Mouse (Mus musculus) lung, embryonic 15.5 days (tissue): ENCODE data around the gene Gna15. TPM values are rescaled to one million over a fixed set of nuclear protein-coding genes. Genes with fewer than 3 reads are reported as not detected.

Experiments
- ATAC-seq: fragments of 200-750 bp; cut with Nextera tagmentation; 2 replicates; pipeline ENCODE4 v1.8.0; 2017; ENCODE audit warnings: moderate number of reproducible peaks, borderline replicate concordance; ENCODE audit not compliant: low FRiP score, low TSS enrichment; ENCODE audit errors: extremely low read depth
- H3K27ac ChIP-seq: fragments of 300-500 bp; sonication (generic); 2 replicates; pipeline ENCODE4 v1.5.1; 2015; ENCODE audit warnings: moderate library complexity, mild to moderate bottlenecking, inconsistent platforms
- H3K27me3 ChIP-seq: fragments of 300-500 bp; sonication (generic); 2 replicates; pipeline ENCODE4 v1.6.1; 2015; ENCODE audit warnings: inconsistent platforms
- H3K36me3 ChIP-seq: fragments of 300-500 bp; sonication (generic); 2 replicates; pipeline ENCODE4 v1.6.1; 2015; ENCODE audit warnings: inconsistent platforms
- H3K4me1 ChIP-seq: fragments of 300-500 bp; sonication (generic); 2 replicates; pipeline ENCODE4 v1.6.1; 2015; ENCODE audit warnings: inconsistent platforms
- H3K4me2 ChIP-seq: fragments of 300-500 bp; sonication (generic); 2 replicates; pipeline ENCODE4 v1.6.1; 2015; ENCODE audit warnings: inconsistent platforms, mild to moderate bottlenecking, moderate library complexity
- H3K4me3 ChIP-seq: fragments of 300-500 bp; sonication (generic); 2 replicates; pipeline ENCODE4 v1.5.1; 2015; ENCODE audit warnings: mild to moderate bottlenecking, inconsistent platforms
- H3K9ac ChIP-seq: fragments of 300-500 bp; sonication (generic); 2 replicates; pipeline ENCODE4 v1.6.1; 2015; ENCODE audit warnings: inconsistent platforms
- H3K9me3 ChIP-seq: fragments of 300-500 bp; sonication (generic); 2 replicates; pipeline ENCODE4 v1.6.1; 2016; ENCODE audit warnings: inconsistent platforms
- WGBS: fragments of 180-500 bp; shearing (Covaris S2); methylation state at CpG from one replicate; pipeline ENCODE4 v1.1.7; 2015; 5-methylcytosine and 5-hydroxymethylcytosine counted together
- polyA plus RNA-seq: library from polyadenylated mRNA; unstranded; fragments of >200 nt; fragmentation: Nextera tagmentation; extraction: Ambion mirVana; gene quantifications from 2 replicates; pipeline ENCODE4 v1.2.1, GENCODE M21; 2015

Gna15 gene
- polyA plus RNA-seq, 1 experiment from 2014 or later: 1.7 TPM

- H3K4me3 ChIP-seq: peak overlapping the region; percentile 12; the same call in 1 of the 2 replicates
- no peak overlapping the region for H3K27ac ChIP-seq
- no peaks in the 10 kb centered on the region for H3K9me3 ChIP-seq
- no peak for ATAC-seq
- WGBS: 80% methylated on average over 38 of the region's 38 CpGs
- H3K9ac ChIP-seq: no peak overlapping the region
- H3K4me1 ChIP-seq: peaks cover 29% of the 10 kb centered on the region
- peak overlapping the region; percentile 92 for H3K4me2 ChIP-seq
- no peaks in the 10 kb centered on the region for H3K27me3 ChIP-seq
- peaks cover under 1% of the 10 kb centered on the region; the same call in 1 of the 2 replicates for H3K36me3 ChIP-seq
Measured at GRCm38 (mm10) chr10:81498316-81499249, 25.4 kb downstream of the Gna15 start.

DNA sequence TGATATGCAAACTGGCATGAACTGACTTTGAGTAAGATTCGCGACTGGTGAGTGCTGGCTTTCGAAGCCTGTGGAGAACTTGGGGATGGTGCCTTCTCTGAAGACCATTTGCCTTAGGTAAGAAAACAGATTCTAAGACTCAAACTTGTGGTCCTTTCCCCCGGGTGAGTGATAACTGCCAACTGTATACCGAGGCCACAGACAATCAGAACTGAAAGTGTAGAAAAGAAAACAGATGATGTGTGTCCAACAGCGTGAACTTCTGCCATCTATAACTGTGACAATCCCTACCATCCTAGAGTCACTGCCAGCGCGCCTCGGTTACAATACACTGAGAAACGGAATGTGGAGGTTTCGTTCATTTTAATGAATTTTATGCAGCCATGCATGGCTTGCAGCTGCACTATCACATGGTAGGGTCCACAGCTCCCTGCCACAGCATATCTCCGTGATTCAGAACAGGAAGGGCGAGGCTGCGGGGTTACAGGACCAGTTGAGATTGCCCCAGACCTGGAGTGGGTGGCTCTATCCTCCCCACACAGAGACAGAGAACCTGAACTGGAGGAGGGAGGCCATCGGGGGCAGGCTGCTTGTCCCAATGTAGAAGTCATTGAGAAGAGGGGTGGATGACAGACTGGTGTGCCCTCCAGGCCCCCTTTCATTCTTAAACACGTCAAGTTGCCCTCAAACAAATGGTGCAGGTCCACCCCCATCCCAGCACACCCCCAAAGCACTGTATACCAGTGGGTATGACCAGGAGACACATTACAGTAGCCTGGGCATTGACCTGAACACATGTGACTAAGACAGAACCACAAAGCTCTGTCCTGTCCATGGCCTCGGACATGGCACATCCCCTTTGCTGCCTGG, 26.4 kb downstream of the Gna15 start:
- no peak overlapping the region for H3K27ac ChIP-seq
- H3K9me3 ChIP-seq: no peaks in the 10 kb centered on the region
- peaks cover 26% of the 10 kb centered on the region for H3K4me1 ChIP-seq
- peaks cover 10% of the 10 kb centered on the region; the same call in 1 of the 2 replicates for H3K36me3 ChIP-seq
- peak overlapping the region; percentile 99 for H3K4me3 ChIP-seq
- ATAC-seq: no peak
- 78% methylated on average over 17 of the region's 17 CpGs for WGBS
- peak overlapping the region; percentile 21; the same call in 1 of the 2 replicates for H3K9ac ChIP-seq
- no peaks in the 10 kb centered on the region for H3K27me3 ChIP-seq
- peak overlapping the region; percentile 92 for H3K4me2 ChIP-seq

DNA sequence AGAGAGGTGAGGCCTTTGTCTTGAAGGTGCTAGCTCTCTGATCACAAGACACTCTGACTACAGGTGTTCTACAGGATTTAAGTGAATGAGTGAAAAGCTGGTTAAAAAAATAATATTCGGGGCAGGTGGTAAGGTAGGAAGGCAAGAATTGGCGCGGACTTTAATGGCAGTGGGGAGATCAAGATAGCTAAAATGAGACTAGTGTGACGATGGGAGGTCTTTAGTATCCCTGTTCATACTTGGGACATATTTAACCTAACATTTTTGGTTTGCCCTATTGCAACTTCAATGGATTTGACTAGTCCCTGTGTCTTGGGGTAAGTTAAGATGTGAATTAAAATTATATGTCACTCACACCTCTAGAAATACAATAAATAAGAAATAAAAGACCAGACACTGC, 27.1 kb downstream of the Gna15 start:
- Histone ChIP-seq H3K27me3 (no peaks in the 10 kb centered on the region), H3K4me1 (peaks cover 26% of the 10 kb centered on the region), H3K9ac (peak overlapping the region; percentile 21; the same call in 1 of the 2 replicates), H3K27ac (no peak overlapping the region; the same call in 1 of the 2 replicates), H3K9me3 (no peaks in the 10 kb centered on the region), H3K4me3 (peak overlapping the region; percentile 99), H3K36me3 (peaks cover 16% of the 10 kb centered on the region), H3K4me2 (peak overlapping the region; percentile 92)
- ATAC-seq: no peak
- WGBS: 31% methylated on average over 4 of the region's 4 CpGs

DNA sequence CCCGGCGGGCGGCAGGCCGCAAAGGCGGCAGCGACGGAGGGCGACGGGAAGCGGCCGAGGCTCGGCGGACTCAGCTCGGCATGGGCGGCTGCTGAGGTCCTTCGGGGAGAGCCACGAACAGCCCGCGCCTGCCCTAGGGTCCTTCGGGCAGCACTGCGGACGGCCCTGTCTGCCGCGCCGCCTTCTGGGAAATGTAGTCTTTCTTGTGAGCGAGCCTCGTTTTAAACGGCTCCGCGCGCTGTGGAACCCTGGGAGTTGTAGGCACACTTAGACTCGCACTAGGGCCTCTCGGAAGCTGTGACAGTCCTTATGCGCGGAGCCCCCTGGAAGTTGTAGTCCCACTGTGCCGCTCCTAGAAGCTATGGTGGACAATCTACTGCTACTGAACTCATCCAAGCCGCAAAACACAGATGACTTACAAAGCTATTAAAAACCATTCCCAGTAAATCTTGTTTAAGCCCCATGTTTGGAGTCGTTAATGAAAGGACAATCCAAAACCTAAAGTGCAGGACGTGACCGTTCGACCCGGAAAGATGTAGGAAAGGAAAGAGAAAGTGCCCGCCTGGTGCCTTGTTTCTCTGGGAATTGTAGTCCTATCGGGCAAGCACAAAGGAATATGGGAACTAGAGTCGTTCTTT, 27.6 kb downstream of the Gna15 start, which contains the start of gene Ncln:
Gene Ncln, minus strand, starts transcription at position 129 of the 638 bp plus-strand sequence.
- peak; percentile 97 for ATAC-seq
- H3K4me2 ChIP-seq: peak within 1 kb of the TSS; percentile 92
- under 1% methylated on average over 45 of the region's 45 CpGs for WGBS
- H3K27ac ChIP-seq: peak within 1 kb of the TSS; percentile 80
- peak within 1 kb of the TSS; percentile 94 for H3K9ac ChIP-seq
- H3K9me3 ChIP-seq: no peaks in the 10 kb centered on the region
- H3K36me3 ChIP-seq: peaks cover 22% of the 10 kb centered on the region
- peaks cover 26% of the 10 kb centered on the region for H3K4me1 ChIP-seq
- peak within 1 kb of the TSS; percentile 99 for H3K4me3 ChIP-seq
- H3K27me3 ChIP-seq: no peaks in the 10 kb centered on the region

DNA sequence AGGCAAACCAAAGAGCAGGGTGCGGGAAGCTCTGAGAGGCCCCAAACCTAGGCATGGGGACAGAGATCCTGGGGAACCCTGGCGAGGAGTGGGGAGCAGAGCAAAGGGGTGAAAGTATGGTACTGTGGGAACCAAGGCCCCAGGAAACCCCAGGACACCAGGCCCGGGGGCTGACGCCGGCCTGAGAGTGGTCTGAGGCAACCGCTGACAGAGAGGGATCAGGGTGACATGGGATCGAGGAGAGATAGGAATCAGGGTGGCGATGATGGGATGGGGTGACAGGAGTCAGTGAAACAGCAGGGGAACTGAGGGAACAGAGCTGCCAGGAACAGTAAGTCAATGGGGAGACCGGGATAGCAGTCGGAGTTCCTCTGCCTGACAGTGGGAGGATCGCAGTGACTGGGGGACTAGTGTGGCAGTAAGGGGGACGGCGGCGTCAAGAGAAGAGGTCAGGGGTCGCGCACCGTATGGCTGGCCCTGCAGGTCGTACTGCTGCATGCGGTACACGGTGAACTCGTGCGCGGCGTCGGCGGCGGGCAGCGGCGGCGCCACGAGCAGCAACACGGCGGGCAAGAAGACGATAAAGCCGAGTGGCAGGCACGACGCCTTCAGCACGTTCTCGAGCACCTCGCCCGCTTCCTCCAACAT, 28.3 kb downstream of the Gna15 start:
- no peak overlapping the region for H3K27ac ChIP-seq
- H3K4me1 ChIP-seq: peaks cover 26% of the 10 kb centered on the region
- H3K4me3 ChIP-seq: peak overlapping the region; percentile 99
- peak overlapping the region; percentile 94 for H3K9ac ChIP-seq
- H3K36me3 ChIP-seq: peaks cover 28% of the 10 kb centered on the region
- WGBS: under 1% methylated on average over 41 of the region's 41 CpGs
- no peaks in the 10 kb centered on the region for H3K9me3 ChIP-seq
- peak overlapping the region; percentile 92 for H3K4me2 ChIP-seq
- peak; percentile 30; the same call in 1 of the 2 replicates for ATAC-seq
- no peaks in the 10 kb centered on the region for H3K27me3 ChIP-seq

- Histone ChIP-seq H3K4me3 (peak overlapping the region; percentile 99), H3K4me1 (peaks cover 26% of the 10 kb centered on the region), H3K9ac (peak overlapping the region; percentile 94), H3K36me3 (peaks cover 34% of the 10 kb centered on the region), H3K27me3 (no peaks in the 10 kb centered on the region), H3K9me3 (no peaks in the 10 kb centered on the region), H3K27ac (no peak overlapping the region), H3K4me2 (peak overlapping the region; percentile 92)
- ATAC-seq: no peak
- WGBS: 53% methylated on average over 6 of the region's 6 CpGs
Measured at GRCm38 (mm10) chr10:81495151-81495550, 28.9 kb downstream of the Gna15 start.

- Histone ChIP-seq H3K27ac (no peak overlapping the region), H3K4me3 (peak overlapping the region; percentile 99; the same call in 1 of the 2 replicates), H3K36me3 (peaks cover 41% of the 10 kb centered on the region), H3K9ac (peak overlapping the region; percentile 94; the same call in 1 of the 2 replicates), H3K27me3 (no peaks in the 10 kb centered on the region), H3K9me3 (no peaks in the 10 kb centered on the region), H3K4me2 (peak overlapping the region; percentile 92), H3K4me1 (peaks cover 26% of the 10 kb centered on the region)
- no peak for ATAC-seq
- WGBS: 84% methylated on average over 11 of the region's 11 CpGs
Measured at GRCm38 (mm10) chr10:81494260-81495041, 29.6 kb downstream of the Gna15 start.

DNA sequence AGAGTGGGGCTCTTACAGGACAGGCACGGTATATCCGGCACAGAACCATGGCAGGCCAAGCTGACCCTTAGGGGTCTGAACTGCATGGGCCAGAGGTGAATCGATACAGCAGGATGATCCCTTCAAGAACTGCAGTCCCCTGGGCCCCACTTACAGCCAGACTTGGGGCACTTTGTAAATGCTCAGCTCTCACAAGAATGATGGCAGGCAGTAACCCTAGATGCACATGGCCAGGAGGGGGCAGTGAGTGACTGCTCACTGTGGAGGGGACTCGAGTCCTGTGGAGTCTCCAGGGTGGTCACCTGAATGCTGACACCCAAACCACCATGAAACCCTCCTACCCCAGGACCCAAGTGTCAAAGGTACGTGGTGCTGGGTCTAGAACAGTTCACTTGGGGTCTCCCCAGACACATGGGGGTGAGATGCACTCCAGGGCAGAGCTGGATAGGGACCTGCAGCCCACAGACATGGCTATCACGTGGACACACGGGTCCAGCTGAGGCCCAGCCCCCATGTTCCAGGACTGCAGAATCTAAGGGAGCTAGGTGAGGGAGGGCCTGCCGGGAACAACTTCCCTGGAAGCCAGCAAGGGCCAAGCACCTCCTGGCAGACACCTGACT, 30.3 kb downstream of the Gna15 start:
- Histone ChIP-seq H3K4me2 (no peak overlapping the region), H3K4me1 (peaks cover 20% of the 10 kb centered on the region), H3K4me3 (no peak overlapping the region), H3K27ac (no peak overlapping the region), H3K36me3 (peaks cover 48% of the 10 kb centered on the region), H3K9me3 (no peaks in the 10 kb centered on the region), H3K27me3 (no peaks in the 10 kb centered on the region), H3K9ac (no peak overlapping the region)
- 79% methylated on average over 8 of the region's 8 CpGs for WGBS
- ATAC-seq: no peak

DNA sequence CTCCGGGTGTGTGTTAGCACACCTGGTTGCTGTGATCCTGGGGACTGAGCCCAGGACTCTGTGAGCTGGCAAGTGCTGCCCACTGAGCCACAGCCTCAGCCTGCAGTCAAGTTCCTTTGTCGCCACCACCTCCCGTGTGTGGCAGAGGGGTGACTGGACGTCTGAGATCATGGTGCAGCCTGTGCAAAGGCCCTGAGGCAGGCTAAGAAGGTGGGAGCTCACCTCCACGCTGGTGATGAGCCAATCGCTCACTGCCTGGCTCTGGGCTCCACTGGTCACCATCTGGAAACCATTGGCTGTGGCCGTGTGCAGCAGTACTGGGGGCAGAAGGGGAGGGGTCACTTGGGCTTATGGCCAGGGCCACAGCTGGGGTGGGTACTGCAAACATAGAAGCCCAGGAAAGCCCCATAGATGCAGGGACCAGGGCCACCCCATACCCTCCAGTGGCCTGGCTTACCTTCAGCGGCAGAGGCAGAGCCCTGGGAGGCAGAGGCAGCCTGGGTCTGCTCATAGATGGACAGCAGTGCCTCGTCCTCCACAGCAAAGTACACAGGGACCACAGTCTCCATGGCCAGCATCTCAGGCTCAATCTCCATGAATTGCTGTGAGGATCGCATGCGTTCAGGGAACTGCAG, 31.3 kb downstream of the Gna15 start:
- 87% methylated on average over 11 of the region's 11 CpGs for WGBS
- peaks cover 58% of the 10 kb centered on the region for H3K36me3 ChIP-seq

DNA sequence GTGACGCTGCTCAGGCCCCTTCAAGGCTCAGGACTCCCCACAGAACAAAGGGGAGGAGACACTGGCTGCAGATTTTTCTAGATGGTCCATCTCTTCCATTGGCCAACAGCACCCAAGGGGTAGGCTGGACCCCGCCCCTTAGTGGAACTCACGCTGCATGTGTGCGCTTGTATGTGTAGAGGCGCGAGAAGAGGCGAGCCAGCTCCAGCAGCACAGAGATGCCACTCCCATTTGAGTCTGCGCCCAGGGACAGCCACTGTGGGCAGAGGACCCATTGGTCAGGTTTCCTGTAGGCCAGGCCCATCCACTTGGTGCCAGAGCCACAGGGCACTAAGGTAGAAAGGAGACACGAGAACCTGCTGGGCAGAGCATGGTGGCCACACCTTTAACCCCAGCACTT, 33.0 kb downstream of the Gna15 start:
- Histone ChIP-seq H3K9me3 (no peaks in the 10 kb centered on the region), H3K9ac (no peak overlapping the region), H3K36me3 (peaks cover 70% of the 10 kb centered on the region), H3K27ac (no peak overlapping the region), H3K4me1 (peaks cover 14% of the 10 kb centered on the region), H3K27me3 (no peaks in the 10 kb centered on the region), H3K4me2 (no peak overlapping the region), H3K4me3 (no peak overlapping the region)
- 90% methylated on average over 9 of the region's 9 CpGs for WGBS
- ATAC-seq: no peak

More for the DNA sequence above, 31.3 kb downstream of the Gna15 start:
- Histone ChIP-seq H3K4me1 (peaks cover 20% of the 10 kb centered on the region), H3K27me3 (no peaks in the 10 kb centered on the region), H3K9ac (no peak overlapping the region), H3K9me3 (no peaks in the 10 kb centered on the region), H3K4me3 (no peak overlapping the region), H3K27ac (no peak overlapping the region), H3K4me2 (no peak overlapping the region)
- no peak for ATAC-seq
